ENCODE assay signal across 9 mouse cellular contexts in genomic region chr5:146833673-146834201, GRCm38 (mm10). TPM values are rescaled to one million over a fixed set of nuclear protein-coding genes. Genes with fewer than 3 reads are reported as not detected.
DNase-seq lines count a peak whose midpoint lies in the region; ATAC-seq and TF ChIP-seq lines count a peak whose summit lies in the region.
"Had no signal": no experiment of that assay in that cellular context is flagged by ENCODE, and none has a peak within 500 bp of the region (broad histone marks: within the 10 kb centered on the region; RNA-seq: fewer than 3 reads in every experiment).

No protein-coding gene starts in this region.

- no peaks in the 10 kb centered on the region for H3K79me2 ChIP-seq in heart, adult 2 months (replicated peaks; ENCODE audit: control insufficient read depth, insufficient read depth, low read length)

- peak overlapping the region; percentile 100 for H3K27ac ChIP-seq in heart, adult 2 months
- no peak overlapping the region for H3K27ac ChIP-seq in thymus, adult 2 months (ENCODE audit: control insufficient read depth, insufficient read depth, low read length)
- H3K27ac ChIP-seq in liver, embryonic 12.5 days, result peak overlapping the region; percentile 87

- peaks cover 2% of the 10 kb centered on the region; the same call in 1 of the 2 replicates for H3K4me1 ChIP-seq in heart, adult 2 months (ENCODE audit: control insufficient read depth, insufficient read depth, low read length)
- H3K4me1 ChIP-seq in thymus, adult 2 months (replicated peaks; ENCODE audit: control insufficient read depth, insufficient read depth, low read length), result peaks cover 4% of the 10 kb centered on the region
- H3K4me1 ChIP-seq in liver, embryonic 12.5 days, result peaks cover 49% of the 10 kb centered on the region

- peak overlapping the region; percentile 94 for H3K9ac ChIP-seq in heart, adult 2 months (ENCODE audit: low read depth, low read length)
- peak overlapping the region; percentile 91 for H3K9ac ChIP-seq in liver, embryonic 12.5 days

- H3K4me2 ChIP-seq in liver, embryonic 12.5 days, result peak overlapping the region; percentile 75

- DNase-seq in heart, adult 2 months, result no peak
- no peak for DNase-seq in heart, postnatal 10 days
- no peak for DNase-seq in thymus, adult 2 months
- DNase-seq in thymus, postnatal 25 days, result no peak
- no peak for DNase-seq in embryo, embryonic 10.5 days (ENCODE audit: low spot score)
- no peak for DNase-seq in urinary bladder, postnatal 25 days (ENCODE audit: low spot score)
- no peak for DNase-seq in frontal cortex, adult 2 months (ENCODE audit: extremely low spot score in 1 of 2, low spot score in 1 of 2)

- 16% methylated on average over 8 of the region's 8 CpGs for WGBS in heart, adult 2 months
- WGBS in thymus, adult 2 months, result 15% methylated on average over 8 of the region's 8 CpGs
- WGBS in liver, embryonic 12.5 days (ENCODE audit: insufficient replicate concordance), result 3% methylated on average over 8 of the region's 8 CpGs

- no peak for TF ChIP-seq CTCF in heart, adult 2 months (IDR thresholded peaks at IDR 0.05)
- TF ChIP-seq CTCF in thymus, adult 2 months (IDR thresholded peaks at IDR 0.05; ENCODE audit: borderline replicate concordance, control insufficient read depth, extremely low read depth, insufficient read depth, low read length, poor library complexity), result no peak

- no peak for TF ChIP-seq EP300 in heart, adult 2 months (IDR thresholded peaks at IDR 0.05; ENCODE audit: insufficient read depth, low read depth, low read length)

- H3K36me3 ChIP-seq in heart, adult 2 months (ENCODE audit: control insufficient read depth, insufficient read depth, low read length), result peaks cover 17% of the 10 kb centered on the region
- peaks cover 33% of the 10 kb centered on the region for H3K36me3 ChIP-seq in thymus, adult 2 months (ENCODE audit: control insufficient read depth, insufficient read depth, low read length)
- H3K36me3 ChIP-seq in liver, embryonic 12.5 days, result peaks cover 50% of the 10 kb centered on the region

- no peaks in the 10 kb centered on the region for H3K9me3 ChIP-seq in liver, embryonic 12.5 days (replicated peaks)

- TF ChIP-seq POLR2A in heart, adult 2 months (IDR thresholded peaks at IDR 0.05; ENCODE audit: insufficient read depth, low read depth, low read length), result no peak
- TF ChIP-seq POLR2A in thymus, adult 2 months (IDR thresholded peaks at IDR 0.05; ENCODE audit: control insufficient read depth, extremely low read depth, insufficient read depth, low read length, poor library complexity), result no peak

- H3K27me3 ChIP-seq in heart, adult 2 months (ENCODE audit: control insufficient read depth, insufficient read depth, low read length), result no peaks in the 10 kb centered on the region
- H3K27me3 ChIP-seq in thymus, adult 2 months (ENCODE audit: control insufficient read depth, insufficient read depth, low read length), result no peaks in the 10 kb centered on the region
- H3K27me3 ChIP-seq in liver, embryonic 12.5 days (replicated peaks), result no peaks in the 10 kb centered on the region

- intact Hi-C loops in heart, adult 2 months (cut with DNase I), result loop anchor here (1.0 to 10.0 kb wide), 5 partner anchors 12 to 241 kb away; partner anchors contain the start of genes Lnx2, Polr1d, Rasl11a and Usp12
- intact Hi-C loops in heart, postnatal 10 days (cut with DNase I), result loop anchor here (2.0 to 10.0 kb wide), 3 partner anchors 39 to 241 kb away; partner anchors contain the start of genes Lnx2, Polr1d and Usp12

- H3K4me3 ChIP-seq in heart, adult 2 months, result peak overlapping the region; percentile 65
- peak overlapping the region; percentile 83; the same call in 1 of the 2 replicates for H3K4me3 ChIP-seq in thymus, adult 2 months (ENCODE audit: control insufficient read depth, insufficient read depth, low read length)
- peak overlapping the region; percentile 89 for H3K4me3 ChIP-seq in liver, embryonic 12.5 days

- ATAC-seq in liver, embryonic 12.5 days, result no peak

RNA-seq across cellular contexts. Expression of gene Rpl21, which starts 1.0 kb away (rescaled TPM):
- 100 to 1,000 TPM; 119 to 143 TPM for total RNA-seq in heart, adult 2 months (2021)
- polyA plus RNA-seq in heart, adult 2 months (2012; rRNA removed), result 44.4 and 61.1 TPM in 2 replicates
- 100 to 1,000 TPM; 157 to 159 TPM for total RNA-seq in heart, postnatal 10 days (2021)
- 58.2 and 60.9 TPM in 2 replicates for polyA plus RNA-seq in thymus, adult 2 months (2012; rRNA removed)
- polyA plus RNA-seq in liver, embryonic 12.5 days (2016; fragmentation: Nextera tagmentation; extraction: Ambion mirVana), result 520 and 529 TPM in 2 replicates
- polyA plus RNA-seq in frontal cortex, adult 2 months (2012; rRNA removed), result 452 and 463 TPM in 2 replicates

RNA-seq across cellular contexts. Expression of gene Rasl11a, which starts 11.1 kb away (rescaled TPM):
- 1 to 10 TPM; 1.8 to 3.7 TPM for total RNA-seq in heart, adult 2 months (2021)
- 2.7 and 2.9 TPM in 2 replicates for polyA plus RNA-seq in heart, adult 2 months (2012; rRNA removed)
- 1 to 10 TPM; 5.9 to 7.5 TPM for total RNA-seq in heart, postnatal 10 days (2021)
- 2.5 and 3.2 TPM in 2 replicates for polyA plus RNA-seq in thymus, adult 2 months (2012; rRNA removed)
- 3.2 and 3.8 TPM in 2 replicates for polyA plus RNA-seq in liver, embryonic 12.5 days (2016; fragmentation: Nextera tagmentation; extraction: Ambion mirVana)
- polyA plus RNA-seq in frontal cortex, adult 2 months (2012; rRNA removed), result 6.2 and 6.9 TPM in 2 replicates
- total RNA-seq: megakaryocyte-erythroid progenitor cell, adult 5-6 weeks had no signal

RNA-seq across cellular contexts. Expression of gene Usp12, which starts 38.9 kb away (rescaled TPM):
- total RNA-seq in heart, adult 2 months (2021), result 10 to 100 TPM; 16.8 to 17.2 TPM
- 6.0 and 12.4 TPM in 2 replicates for polyA plus RNA-seq in heart, adult 2 months (2012; rRNA removed)
- total RNA-seq in heart, postnatal 10 days (2021), result 10 to 100 TPM; 17.4 to 20.5 TPM
- polyA plus RNA-seq in thymus, adult 2 months (2012; rRNA removed), result 13.1 and 13.7 TPM in 2 replicates
- polyA plus RNA-seq in liver, embryonic 12.5 days (2016; fragmentation: Nextera tagmentation; extraction: Ambion mirVana), result 13.6 and 13.9 TPM in 2 replicates
- polyA plus RNA-seq in frontal cortex, adult 2 months (2012; rRNA removed), result 33.9 and 35.9 TPM in 2 replicates
